Mouse (Mus musculus) cerebellum, postnatal 14 days (tissue): Measurements from ENCODE around the gene Sema3g.
A peak's percentile ranks its signal among the peaks of the same experiment; 100 is the strongest.

Experiments
- DNase-seq, 2 experiments: peaks; one replicate each; pipeline ENCODE4 v3.0.0; 2021; ENCODE audit warnings: mixed read lengths in 2 of 2

The Sema3g gene

DNA sequence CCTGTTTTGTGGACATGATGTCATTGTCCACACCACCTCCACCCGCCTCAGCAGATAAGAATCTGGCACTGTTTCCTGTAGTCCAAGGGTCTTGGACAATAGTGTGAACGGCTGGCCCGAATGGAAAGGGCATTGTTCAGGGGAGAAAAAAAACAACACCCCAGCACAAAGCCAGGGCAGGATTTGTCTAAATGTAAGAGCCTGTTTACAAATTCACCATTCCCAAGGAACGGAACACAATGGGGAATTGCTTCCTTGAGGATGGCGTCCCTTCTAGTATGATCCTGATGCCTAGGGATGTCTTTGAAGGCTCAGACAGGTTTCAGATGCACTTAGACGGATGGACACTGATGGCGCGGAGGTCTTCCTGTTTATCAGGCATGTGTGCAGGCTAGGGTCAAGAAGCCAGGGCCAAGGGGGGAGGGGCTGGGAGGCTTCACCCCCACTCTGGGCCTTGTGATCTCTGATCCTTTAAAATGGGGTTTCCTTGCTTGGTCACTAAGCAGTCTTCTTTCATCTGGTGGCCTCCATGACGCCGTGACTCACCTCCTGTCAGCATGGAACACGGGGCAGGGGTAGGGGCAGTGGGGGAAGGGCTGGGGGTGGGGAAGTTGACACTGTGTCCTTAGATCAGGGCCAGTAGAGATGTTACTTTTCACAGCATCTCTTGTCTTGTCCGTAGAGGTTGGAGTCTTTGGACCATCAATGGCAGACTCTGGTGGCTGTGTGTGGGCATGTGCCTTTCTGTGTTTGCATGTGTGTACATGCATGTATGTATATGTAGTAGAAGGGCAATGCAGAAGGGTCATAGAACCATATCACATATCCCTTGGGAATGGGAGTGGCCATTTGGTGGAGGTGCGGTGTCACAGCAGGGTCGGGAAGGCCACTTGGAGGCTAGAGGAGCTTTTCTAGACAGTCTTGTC lies 15.7 kb downstream of the Sema3g start:
- DNase-seq, result no peak

DNA sequence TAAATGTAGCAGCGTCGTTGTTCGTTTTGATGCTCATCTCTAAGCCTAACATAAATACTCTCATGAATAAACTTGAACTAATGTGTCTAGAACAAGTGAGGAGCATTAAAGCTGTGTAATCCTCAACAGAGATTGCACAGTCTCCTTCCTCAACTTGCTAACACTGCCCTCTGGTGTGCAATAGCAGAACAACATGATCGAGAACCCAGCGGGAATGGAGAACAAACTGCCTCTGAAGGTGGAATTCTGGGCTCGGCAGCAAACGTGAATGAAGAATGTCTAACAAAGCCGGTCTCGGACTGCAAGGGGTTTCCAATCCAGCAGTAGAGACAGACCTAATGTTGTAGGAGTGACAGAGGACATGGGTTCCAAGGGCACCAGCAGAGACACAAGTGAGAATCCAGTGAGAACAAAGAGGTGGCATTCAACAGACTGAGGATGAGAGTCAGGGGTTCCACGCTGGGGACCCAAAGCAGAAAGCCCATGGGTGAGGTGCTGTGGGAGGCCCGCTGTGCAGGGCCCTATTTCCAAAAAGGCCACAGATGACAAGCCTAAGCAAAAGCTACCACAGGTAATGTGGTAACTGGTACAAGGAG lies 16.4 kb downstream of the Sema3g start:
- DNase-seq, result peak; percentile 91 to 94

DNA sequence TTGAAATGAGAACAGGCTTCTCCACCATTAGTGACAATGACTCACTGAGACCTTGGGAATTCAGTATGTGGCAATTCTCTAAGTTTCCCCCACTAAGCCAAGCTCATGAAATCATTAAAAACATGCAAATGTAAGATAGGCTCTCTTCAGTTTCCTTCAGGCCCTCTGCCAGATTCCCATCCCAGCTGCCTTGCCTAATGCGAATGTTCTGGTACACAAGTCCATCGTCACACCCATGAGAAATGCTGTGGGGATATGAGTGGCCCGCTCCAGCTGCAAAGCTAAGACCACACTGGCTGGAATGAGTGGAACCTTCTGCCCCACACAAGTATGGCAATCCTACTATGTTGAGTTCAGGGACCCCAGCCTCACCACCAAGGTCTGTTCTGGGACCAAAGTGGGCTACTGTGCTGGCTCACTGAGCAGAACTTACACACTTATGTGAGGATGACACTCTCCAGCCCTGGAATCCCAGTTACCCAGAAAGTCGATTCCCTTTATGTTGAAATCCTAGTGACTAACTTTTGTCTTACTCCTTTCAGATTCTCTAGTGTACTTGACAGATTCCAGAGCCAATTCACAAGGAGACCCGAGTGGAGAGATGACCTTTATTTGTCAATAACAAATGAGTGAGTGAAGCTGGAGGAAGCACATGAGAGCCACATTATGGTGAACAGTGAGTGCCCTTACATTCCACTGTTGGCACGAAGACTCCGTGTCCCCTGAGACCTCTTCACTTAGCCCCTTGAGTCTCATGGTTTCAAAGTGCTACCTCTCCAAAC lies 19.6 kb downstream of the Sema3g start:
- no peak for DNase-seq

DNA sequence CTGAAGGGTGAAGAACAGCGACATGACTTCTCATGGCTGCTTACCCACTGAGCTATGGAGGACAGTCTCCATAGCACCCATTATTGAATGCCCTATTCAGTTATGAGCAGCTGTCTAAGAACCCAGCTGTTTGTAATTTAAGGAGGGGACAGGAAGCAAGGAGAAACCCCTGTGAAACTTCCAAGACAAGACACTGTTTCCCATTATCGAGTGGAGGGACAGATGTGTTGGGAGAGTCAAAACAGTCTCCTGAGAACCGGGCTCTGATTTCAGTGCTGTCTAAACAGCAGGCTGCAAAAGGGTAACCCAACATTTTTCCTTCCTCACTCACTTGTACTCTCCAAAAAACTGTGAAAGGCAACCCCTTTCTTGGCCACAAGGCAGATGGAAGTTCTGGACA lies 22.9 kb downstream of the Sema3g start:
- DNase-seq, result no peak

DNA sequence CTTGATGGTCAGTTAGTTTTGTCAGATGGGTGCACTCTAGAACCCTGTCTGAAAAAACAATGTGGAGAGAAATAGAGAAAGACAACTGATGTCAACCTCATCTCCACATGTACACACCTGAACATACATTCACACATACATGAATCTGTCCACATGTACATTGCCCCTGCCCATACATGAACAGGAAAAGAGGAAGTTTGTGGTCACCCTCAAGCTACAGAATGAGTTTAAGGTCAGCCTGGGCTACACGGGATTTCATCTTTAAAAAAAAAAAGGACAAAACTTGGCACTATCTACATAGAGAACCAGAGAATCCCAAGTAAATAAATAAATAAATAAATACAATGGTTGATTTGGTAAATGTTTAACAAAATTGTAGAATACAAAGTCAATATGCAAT lies 27.1 kb downstream of the Sema3g start:
- no peak for DNase-seq

DNA sequence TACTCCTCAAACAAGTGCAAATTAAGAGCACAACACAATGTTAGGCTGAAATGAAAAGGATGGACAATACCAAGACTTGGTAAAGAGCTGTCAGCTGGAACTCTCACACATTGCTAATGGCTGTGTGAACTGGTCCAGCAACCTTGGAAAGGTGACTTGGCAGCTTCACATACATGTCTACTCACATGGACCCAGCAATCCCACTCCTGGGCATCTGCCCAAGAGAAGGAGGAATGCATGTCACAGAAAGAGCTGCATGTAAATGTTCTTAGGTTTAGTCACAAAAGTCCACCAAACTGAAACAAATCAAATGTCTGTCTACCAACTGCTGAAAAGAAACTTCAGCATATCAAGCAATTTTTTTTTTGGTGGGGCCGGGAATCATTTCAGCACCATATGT lies 28.3 kb downstream of the Sema3g start:
- DNase-seq, result peak in 1 of 2 experiments; percentile 45

DNA sequence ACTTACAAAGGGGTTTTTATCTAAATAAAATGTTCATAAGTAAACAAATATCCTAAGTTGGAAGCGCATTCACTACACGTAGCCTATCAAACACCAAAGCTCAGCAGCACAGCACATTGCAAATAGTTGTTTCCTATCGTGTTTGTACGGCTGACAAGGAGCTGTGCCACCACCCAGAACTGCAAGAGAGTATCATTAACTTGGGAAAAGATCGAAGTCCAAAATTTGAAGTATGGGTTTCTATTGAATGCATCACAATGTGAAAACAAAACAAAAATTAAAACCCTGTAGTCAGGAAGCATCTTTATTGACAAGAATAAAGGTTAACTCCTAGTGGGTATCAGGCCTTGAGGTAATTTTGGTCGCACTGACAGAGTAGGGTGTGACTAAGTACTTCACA lies 30.7 kb downstream of the Sema3g start:
- no peak for DNase-seq

DNA sequence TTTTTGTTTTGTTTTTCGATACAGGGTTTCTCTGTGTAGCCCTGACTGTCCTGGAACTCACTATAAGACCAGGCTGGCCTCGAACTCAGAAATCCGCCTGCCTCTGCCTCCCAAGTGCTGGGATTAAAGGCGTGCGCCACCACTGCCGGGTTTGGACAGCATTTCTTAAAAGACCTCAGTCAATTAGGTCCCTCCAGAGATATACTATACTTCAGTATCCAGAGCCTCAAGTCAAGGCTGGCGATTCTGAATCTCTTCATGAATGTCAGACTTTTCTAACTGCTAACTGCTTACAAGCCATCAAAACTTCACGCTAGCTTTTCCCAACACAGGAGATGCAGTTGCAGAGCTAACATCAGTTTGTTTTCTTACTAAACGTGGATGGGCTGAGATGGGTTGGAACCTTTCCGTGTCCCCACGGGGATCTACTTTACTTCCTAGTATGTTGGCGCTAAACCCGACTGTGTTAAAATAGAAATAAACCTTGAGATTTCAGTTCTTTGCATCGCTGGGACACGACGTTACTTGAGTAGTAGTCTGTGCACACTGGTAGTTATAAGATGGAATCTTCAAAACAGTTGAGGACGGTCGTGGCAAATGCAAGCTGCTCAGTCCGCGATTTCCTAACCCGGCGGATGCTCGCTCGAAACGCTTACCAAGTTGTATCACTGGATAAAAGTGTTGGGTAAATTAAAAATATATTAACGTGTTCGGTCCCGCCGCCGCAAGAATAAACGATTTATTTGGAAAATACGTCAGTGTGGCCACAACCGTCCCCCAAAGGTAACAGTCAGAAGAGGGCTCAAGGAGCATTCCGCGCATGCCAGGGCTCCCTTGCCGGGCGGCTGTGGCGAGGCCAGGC lies 32.8 kb downstream of the Sema3g start:
- no peak for DNase-seq

DNA sequence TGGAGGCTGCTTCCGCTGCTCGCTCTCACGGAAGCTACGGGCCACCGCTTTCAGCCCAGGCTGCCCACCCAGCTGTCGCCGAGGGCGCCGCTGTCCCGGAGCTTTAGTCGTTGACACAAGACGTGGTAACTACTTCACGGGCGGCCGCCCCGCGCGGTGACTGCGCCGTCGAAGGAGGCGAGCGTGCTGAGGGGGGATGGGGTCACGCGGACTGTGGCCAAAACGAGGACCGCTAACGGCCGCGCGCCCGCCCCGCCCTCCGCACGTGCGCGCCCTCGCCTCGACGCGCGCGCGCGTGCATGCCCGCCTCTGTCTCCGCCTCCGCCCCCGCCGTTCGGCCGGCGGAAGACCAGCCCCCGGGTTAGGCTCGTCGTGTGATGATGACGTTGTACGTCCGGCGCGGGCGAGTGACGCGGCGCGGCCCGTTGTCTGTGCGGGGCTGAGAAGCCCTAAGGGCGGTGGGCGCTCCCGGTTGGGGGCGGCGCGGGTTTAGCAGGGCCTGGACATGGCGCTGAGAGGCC lies 33.5 kb downstream of the Sema3g start, which contains the start of the genes Phf7 and Bap1:
Phf7 (minus strand) TSS at position 234 of the 521 bp plus-strand sequence.
Bap1 (plus strand) TSS at position 367 of the 521 bp plus-strand sequence.
- DNase-seq, result peak; percentile 98 to 99

DNA sequence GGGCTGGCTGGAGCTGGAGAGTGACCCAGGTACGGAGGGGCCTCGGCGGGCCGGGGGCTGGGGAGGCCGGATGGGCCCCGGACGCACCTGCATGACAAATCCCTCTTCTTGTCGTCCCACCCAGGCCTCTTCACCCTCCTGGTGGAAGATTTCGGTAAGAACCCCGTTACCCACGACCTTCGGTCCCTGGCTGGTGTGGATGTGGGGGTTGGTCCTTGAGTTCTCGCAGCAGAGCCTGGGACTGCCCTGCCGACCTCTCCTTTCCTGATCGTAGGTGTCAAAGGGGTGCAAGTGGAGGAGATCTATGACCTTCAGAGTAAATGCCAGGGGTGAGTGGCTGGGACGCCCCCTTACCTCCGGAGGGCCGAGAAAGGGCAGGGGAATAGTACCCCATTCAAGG lies 34.0 kb downstream of the Sema3g start:
- DNase-seq, result no peak

DNA sequence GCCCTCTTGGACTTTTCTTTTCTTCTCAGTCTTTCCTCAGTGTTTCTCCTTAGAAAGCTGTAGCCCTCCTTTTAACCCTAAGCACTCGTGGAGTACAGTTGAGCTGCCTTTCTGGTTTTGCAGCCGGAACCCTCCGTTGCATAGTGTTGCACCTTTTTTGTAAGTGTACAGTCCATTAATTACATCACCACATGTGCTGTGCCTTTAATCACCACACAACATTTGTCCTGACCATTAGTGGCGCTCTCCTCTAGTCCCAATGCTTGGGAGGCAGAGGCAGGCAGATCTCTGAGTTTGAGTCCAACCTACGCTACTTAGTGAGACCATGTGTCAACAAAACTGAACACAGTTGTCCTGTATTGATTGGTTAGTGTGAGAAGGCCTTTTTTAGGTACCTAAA lies 34.4 kb downstream of the Sema3g start:
- DNase-seq, result no peak

DNA sequence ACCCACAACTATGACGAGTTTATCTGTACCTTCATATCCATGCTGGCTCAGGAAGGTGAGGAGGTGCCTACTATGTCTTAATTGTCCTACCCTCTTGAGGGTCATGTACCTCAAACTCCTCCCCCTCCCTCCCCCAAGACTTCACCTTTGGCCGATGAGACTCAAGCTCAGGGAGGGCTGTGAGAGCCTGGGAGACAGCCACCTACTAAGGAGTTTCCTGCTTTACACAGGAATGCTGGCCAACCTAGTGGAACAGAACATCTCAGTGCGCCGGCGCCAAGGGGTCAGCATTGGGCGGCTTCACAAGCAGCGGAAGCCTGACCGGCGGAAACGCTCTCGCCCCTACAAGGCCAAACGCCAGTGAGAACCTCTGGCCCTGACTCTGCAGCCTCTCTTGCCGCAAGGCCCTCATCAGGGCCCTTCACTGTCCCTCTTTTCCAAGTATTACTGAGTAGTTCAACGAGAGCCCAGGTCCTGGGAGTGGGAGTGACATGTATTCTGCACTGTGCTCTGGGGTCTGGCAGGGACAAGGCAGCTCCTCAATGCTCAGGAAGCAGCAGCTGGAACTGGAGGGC lies 40.9 kb downstream of the Sema3g start:
- no peak for DNase-seq

DNA sequence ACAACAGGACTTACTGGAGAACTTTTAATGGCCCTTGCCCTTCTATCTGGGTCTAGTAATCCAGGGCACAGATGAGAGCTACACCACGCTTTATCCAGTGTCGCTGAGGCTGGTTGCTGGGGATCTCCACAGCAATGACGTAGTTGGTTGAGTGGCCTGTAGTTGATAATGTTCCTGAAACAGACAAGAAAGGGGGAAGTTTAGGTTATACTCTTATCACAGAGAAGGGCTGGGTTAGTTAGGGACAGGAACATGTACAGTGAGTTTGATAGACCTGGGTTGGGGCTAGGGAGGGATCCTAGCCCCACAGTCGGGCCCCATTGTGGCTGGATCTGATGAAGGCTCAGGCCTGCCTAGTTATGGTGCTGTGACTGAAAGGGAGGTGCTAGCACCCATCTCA lies 42.7 kb downstream of the Sema3g start:
- no peak for DNase-seq

DNA sequence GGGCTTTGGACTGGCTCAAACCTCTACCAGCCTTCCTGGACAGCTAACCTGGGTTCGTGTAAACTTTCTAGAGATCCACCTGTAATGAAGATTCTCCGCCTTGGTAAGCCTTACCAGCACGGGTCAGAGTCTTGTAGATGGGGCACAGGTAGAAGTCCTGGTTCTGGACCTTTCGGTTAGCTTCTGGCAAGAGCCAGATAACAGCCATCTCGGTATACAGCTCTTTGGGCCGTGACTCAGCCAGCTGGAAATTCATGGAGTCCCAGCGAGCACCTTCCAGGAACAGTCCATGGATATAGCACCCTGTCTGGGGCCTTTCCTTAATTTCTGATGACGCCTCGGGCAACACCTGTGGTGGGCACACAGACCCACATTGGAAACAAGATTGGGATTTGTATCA lies 43.3 kb downstream of the Sema3g start:
- no peak for DNase-seq

DNA sequence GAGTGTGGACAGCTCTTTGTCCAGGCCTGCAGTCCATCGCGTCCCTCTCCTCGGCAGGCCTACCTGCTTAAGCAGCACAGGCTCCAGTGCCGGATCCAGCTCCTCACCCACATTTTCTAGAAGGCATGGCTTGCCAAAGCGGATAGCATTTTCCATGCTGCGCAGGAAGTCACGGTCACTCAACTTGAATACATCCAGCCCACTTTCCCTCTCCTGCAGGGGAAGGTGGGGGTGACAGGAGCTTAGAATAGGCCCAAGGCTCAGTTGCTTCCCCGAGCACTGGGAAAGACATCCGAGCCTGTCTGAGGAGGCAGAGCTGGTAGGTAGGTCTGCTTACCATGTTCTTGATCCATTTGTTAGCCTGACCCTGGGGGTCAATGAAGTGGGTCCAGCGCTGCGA lies 50.0 kb downstream of the Sema3g start:
- no peak for DNase-seq

DNA sequence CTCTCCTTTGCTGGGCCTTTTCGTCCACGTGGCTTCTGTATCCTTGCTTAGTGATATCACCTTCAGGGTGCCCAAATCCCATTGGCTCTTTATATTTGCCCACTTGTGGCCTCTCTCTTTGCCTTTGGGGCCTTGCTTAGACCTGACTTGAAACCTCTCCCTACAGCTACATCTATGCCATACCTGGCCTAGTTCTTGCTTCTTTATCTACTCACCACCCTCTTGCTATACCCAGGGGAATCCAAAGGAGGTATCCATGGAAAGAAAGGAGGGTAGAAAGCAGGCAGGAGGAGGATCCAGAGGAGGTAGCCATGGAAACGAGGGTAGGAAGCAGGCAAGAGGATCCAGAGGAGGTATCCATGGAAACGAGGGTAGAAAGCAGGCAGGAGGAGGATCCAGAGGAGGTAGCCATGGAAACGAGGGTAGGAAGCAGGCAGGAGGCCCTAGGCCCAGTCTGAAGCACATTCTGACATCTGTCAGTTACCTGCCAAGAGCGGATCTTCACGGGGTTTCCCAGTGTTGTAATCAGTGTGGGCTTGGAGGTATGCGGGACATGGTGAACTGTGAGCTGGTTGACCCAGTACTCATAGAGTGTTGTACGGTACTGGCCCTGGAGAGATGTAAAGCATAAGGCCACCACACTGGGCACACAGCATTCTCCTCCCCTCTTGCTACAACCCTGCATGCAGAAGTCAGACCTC lies 50.8 kb downstream of the Sema3g start:
- DNase-seq, result no peak

DNA sequence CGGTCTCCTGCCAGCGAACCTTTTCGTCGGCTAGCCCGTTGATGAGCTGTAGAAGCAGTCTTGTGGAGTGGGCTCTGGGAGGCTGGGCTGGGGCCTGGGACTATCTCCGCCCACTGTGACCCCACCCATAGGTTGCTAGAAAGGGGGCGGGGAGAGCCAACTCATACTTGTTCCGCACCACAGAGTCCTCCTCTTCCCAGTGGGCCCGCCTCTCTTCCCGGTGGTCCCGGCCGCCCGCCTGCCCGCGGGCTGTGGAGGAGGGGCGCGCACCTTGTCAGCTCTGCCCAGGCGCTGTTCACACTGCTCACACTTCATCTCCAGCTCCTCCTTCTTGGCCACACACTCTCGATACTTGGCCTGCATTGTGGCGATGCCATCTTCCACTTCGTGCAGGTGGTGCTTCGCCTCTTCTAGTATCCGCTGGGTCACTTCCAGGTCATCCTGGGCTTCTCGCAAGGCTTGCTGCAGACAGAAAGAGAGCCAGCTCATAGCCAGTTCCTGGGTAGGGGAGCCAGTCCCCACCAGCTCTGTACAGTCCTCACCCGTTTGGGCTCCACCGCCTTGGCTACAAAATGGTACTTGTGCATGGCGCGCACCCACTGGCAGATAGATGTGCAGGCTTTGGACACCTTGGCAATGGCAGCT lies 51.9 kb downstream of the Sema3g start:
- peak; percentile 41 to 63 for DNase-seq

DNA sequence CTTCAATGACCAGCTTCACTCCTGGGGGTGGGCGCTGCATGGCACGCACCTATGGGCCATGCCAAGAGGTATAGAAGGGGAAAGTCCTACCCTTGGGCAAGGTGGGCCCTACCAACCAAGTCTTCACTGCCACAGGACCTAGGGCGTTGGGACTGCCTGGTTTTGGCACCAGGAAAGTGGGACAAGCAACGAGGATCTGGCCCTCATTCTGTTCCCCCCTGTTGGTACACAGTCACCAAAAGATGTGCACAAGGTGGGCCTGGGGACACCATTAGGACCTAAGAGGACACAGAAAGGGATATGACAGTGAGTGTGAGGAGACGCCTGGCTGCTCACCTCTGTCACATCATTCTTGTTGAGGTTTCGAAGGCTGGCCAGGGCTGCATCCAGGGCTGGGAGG lies 53.5 kb downstream of the Sema3g start:
- DNase-seq, result no peak

DNA sequence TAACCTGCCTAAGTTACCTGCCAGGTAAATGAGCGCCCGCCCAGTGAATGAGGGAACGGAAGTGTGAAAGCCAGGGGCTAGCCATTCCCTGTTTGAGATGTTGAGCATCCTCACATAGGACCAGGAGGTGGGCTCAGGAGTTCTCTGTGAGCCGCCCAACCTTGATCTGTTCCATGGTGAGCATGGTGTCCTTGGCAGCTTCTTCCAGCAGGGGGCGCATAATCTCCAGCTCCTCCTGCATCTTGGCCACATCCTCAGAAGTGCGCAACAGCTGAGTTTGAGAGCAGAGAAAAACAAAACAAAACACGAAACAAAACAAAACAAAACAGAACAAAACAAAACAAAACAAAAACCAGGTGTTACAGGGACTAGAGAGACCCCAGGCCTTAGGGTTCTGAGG lies 54.5 kb downstream of the Sema3g start:
- DNase-seq, result peak; percentile 84 to 92
